Mouse (Mus musculus) forebrain, embryonic 11.5 days (tissue): ENCODE measurements at regions not wholly inside any gene's neighbourhood (a gene's known extent, or its start where the extent isn't known, plus 50 kb on each side); places are given as distances from the start of the nearest gene placed in this dataset.

Source experiments
- ATAC-seq: fragments of 200-750 bp; cut with Nextera tagmentation; replicated peaks from 2 replicates; pipeline ENCODE4 v1.8.0; 2017; ENCODE audit warnings: moderate TSS enrichment; ENCODE audit not compliant: low FRiP score
- DNase-seq: peaks from one replicate; pipeline ENCODE4 v3.0.0-alpha.2; 2017; ENCODE audit warnings: low spot score
- H3K27ac ChIP-seq: fragments of 300-500 bp; sonication (generic); 2 replicates; pipeline ENCODE4 v1.5.1; 2014; ENCODE audit warnings: low read depth, low read length
- H3K27me3 ChIP-seq: fragments of 300-500 bp; sonication (generic); 2 replicates; pipeline ENCODE4 v1.6.1; 2014; ENCODE audit warnings: mild to moderate bottlenecking, low read length, mixed read lengths; ENCODE audit not compliant: control insufficient read depth, insufficient read depth
- H3K36me3 ChIP-seq: fragments of 300-500 bp; sonication (generic); 2 replicates; pipeline ENCODE4 v1.6.1; 2014; ENCODE audit warnings: mild to moderate bottlenecking, low read length, moderate library complexity, mixed read lengths; ENCODE audit not compliant: control insufficient read depth, insufficient read depth
- H3K4me1 ChIP-seq: fragments of 300-500 bp; sonication (generic); replicated peaks from 2 replicates; pipeline ENCODE4 v1.6.1; 2014; ENCODE audit warnings: low read length, mixed read lengths; ENCODE audit not compliant: control insufficient read depth, insufficient read depth
- H3K4me2 ChIP-seq: fragments of 300-500 bp; sonication (generic); 2 replicates; pipeline ENCODE4 v1.6.1; 2014; ENCODE audit warnings: low read depth, mild to moderate bottlenecking, low read length, moderate library complexity, mixed read lengths; ENCODE audit not compliant: severe bottlenecking
- H3K4me3 ChIP-seq: fragments of 300-500 bp; sonication (generic); 2 replicates; pipeline ENCODE4 v1.5.1; 2014; ENCODE audit warnings: low read depth, low read length
- H3K9ac ChIP-seq: fragments of 300-500 bp; sonication (generic); 2 replicates; pipeline ENCODE4 v1.6.1; 2014; ENCODE audit warnings: low read length
- H3K9me3 ChIP-seq: fragments of 300-500 bp; sonication (generic); 2 replicates; pipeline ENCODE4 v1.6.1; 2016; ENCODE audit warnings: low read length, mixed read lengths; ENCODE audit not compliant: control insufficient read depth
- WGBS: fragments of 180-500 bp; shearing (Covaris S2); extraction: QIAGEN DNeasy Blood & Tissue Kit; methylation state at CpG from one replicate; pipeline ENCODE4 v1.1.7; 2014; 5-methylcytosine and 5-hydroxymethylcytosine counted together

DNA sequence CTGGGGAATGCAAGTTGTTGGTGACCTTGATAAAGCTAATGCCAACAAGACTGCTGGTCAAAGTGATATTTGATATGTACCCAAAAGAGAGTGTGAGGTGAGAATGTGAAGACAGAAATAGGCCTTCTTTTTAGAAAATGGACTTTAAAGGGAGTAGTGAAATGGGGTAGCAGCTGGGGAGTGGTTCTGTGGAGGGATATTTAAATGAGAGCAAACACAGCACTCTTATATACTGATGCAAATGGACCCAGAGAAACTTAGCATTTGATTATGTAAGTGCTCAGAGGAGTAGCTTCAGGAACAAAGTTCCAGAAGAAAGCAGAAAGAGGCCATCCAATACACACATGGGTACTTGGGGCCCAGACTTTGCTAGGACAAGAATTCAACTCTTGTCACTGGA is 189.7 kb upstream of the Nsun2 start:
- no peak overlapping the region for H3K9ac ChIP-seq
- ATAC-seq (no peak), DNase-seq (no peak)
- H3K27ac ChIP-seq, result no peak overlapping the region
- no peak overlapping the region for H3K4me3 ChIP-seq
- no peaks in the 10 kb centered on the region for H3K4me1 ChIP-seq
- no peaks in the 10 kb centered on the region for H3K36me3 ChIP-seq
- no peaks in the 10 kb centered on the region for H3K9me3 ChIP-seq
- no peaks in the 10 kb centered on the region for H3K27me3 ChIP-seq
- no peak overlapping the region for H3K4me2 ChIP-seq

DNA sequence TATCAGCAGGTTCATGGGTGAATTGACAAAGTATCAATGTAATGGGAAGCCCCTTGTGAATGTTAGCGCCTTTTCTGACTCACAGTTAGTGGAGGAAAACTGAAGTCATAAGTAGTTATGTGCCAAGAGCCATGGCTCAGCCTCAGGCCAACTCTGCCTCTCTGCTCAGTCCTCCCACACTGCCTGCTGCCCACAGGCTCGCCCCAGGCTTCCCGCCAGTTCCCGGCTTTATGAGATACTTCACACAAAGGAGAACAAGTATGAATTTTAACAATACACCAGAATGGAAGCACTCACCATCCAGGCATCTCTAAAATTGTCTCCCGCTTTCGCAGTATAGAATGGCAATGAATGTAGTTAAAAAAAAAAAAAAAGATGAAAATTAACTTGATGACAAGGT is 176.1 kb upstream of the Nsun2 start:
- ATAC-seq, result no peak
- H3K27ac ChIP-seq, result no peak overlapping the region
- H3K36me3 ChIP-seq, result no peaks in the 10 kb centered on the region
- DNase-seq, result no peak
- H3K9ac ChIP-seq, result no peak overlapping the region
- H3K4me1 ChIP-seq, result no peaks in the 10 kb centered on the region
- no peak overlapping the region for H3K4me2 ChIP-seq
- H3K27me3 ChIP-seq, result no peaks in the 10 kb centered on the region
- WGBS, result 95% methylated on average over 6 of the region's 6 CpGs
- H3K4me3 ChIP-seq, result no peak overlapping the region
- no peaks in the 10 kb centered on the region for H3K9me3 ChIP-seq

DNA sequence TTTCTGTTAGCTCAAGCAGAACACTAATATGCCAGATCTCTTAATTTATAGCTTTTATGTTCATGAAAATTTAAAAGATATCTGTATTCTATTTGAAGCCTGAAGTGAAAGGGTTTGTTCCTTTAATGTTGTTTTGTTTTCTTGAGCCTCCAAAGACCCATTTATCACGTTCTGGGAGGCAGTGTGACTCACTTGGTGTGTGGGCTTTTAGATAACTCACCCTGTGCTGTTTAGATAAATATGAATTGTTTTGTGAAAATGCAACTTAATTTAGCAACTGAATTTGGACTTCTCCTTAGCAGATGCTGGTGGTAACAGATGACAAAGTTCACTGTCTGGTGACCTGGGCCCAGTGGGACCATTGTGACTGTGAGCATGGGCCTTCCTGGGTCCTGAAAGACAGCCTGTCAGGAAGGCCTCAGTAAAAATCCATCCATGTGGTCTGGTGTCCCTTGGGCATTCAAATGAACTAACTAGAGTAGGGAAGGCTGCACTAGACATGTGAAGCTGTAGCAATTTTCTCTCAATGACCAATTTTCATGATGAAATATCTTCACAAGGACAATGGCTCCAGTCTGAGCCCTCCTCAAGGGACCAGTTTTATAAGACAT is 167.6 kb upstream of the Nsun2 start:
- Histone ChIP-seq H3K9me3 (no peaks in the 10 kb centered on the region; the same call in 1 of the 2 replicates), H3K4me2 (no peak overlapping the region), H3K36me3 (no peaks in the 10 kb centered on the region), H3K9ac (no peak overlapping the region), H3K27ac (no peak overlapping the region), H3K4me3 (no peak overlapping the region), H3K4me1 (no peaks in the 10 kb centered on the region), H3K27me3 (no peaks in the 10 kb centered on the region)
- ATAC-seq, result no peak
- no peak for DNase-seq
- 66% methylated on average over 1 of the region's 1 CpGs for WGBS

DNA sequence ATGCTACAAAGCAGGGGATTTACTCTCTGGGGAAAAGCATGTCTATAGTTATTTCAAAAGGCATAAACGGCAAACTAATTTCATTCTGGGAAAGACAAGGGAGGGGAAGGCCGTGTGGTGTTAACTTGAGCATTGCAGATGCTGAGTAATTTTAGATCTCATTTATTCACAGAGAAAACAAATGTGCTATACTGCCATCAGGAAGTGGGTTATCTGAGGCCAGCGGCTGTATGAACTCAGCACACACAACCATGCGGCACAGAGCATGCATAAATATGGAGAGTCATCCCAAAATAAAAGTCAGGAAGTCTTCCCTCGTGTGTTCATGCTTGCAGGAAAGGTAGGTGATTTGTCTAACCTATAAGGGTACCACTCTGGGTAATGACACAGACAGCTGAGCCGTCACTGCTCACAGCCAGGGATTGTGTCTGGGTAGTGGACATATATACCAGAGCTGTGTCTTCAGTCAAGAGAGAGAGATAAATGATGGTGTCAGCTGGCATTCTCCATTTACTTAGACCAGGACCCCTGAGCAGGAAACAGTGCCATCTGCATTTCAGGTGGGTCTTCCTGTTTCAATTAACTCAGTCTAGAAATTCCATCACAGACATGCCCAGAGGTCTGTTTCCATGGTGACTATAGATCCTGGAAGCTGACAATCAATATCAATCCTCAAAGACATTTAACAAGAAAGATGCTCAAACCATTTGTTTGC is 160.3 kb upstream of the Nsun2 start:
- no peak overlapping the region for H3K4me3 ChIP-seq
- no peak overlapping the region for H3K9ac ChIP-seq
- 86% methylated on average over 6 of the region's 6 CpGs for WGBS
- H3K36me3 ChIP-seq, result no peaks in the 10 kb centered on the region
- H3K27me3 ChIP-seq, result no peaks in the 10 kb centered on the region
- no peaks in the 10 kb centered on the region for H3K4me1 ChIP-seq
- H3K27ac ChIP-seq, result no peak overlapping the region
- H3K4me2 ChIP-seq, result no peak overlapping the region
- H3K9me3 ChIP-seq, result no peaks in the 10 kb centered on the region; the same call in 1 of the 2 replicates
- ATAC-seq (no peak), DNase-seq (no peak)

DNA sequence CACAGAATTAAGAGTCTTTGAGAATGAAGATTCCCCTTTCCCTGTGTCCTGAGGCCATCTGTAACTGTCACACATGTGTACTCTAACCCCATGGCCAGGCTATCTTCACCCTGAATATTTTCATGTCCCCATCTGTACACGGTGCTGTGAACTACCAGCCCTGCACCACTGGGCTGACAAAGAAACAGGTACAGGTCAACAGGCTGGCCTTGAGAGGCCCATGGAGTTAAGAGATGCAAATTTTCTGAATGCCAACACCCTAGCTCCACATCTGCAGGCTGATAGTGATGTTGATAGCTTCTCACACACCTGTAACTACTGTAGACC is 159.8 kb upstream of the Nsun2 start:
- 90% methylated on average over 1 of the region's 1 CpGs for WGBS
- DNase-seq, result no peak
- no peak overlapping the region for H3K4me3 ChIP-seq

DNA sequence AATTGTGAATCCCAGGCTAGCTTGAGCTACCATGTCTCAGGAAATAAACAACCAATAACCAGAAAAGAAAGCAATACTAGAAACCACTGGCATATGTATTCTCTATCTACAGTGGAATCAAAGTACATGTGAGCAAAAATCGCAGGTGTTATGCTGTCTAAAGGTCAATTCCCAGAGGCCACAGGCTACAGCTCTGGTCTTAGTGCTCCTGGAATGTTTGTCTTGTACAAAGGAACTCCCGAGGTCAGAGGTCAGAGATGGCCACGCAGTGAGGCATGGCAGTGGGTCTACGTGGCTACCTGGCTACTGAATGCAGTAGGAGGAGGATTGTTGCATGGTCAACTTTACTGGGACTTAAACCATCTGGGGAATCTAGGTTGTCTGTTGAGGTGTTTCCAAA is 153.1 kb upstream of the Nsun2 start:
- Histone ChIP-seq H3K4me2 (no peak overlapping the region), H3K4me3 (no peak overlapping the region), H3K27ac (no peak overlapping the region), H3K9ac (no peak overlapping the region), H3K27me3 (no peaks in the 10 kb centered on the region), H3K36me3 (no peaks in the 10 kb centered on the region), H3K4me1 (no peaks in the 10 kb centered on the region), H3K9me3 (no peaks in the 10 kb centered on the region)
- ATAC-seq, result no peak
- WGBS, result 79% methylated on average over 4 of the region's 4 CpGs
- DNase-seq, result no peak

More for the DNA sequence above, 159.8 kb upstream of the Nsun2 start:
- Histone ChIP-seq H3K9ac (no peak overlapping the region), H3K9me3 (no peaks in the 10 kb centered on the region), H3K4me2 (no peak overlapping the region), H3K36me3 (no peaks in the 10 kb centered on the region), H3K27me3 (no peaks in the 10 kb centered on the region), H3K27ac (no peak overlapping the region), H3K4me1 (no peaks in the 10 kb centered on the region)
- ATAC-seq, result no peak

DNA sequence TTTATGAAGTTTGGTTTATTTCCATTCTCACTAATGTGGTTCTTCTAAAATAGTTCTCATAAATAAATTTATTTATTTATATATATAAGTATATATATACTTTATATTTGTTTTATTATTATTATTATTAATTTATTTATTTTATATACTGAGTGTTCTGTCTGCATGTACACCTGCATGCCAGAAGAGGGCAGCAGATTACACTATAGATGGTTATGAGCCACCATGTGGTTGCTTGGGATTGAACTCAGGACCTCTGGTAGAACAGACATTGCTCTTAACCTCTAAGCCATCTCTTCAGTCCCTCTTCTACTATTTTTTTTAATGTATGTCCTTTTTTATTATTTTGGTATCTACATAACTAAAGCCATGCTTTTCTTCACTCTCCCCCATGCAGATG is 148.8 kb upstream of the Nsun2 start:
- no peak for DNase-seq
- no peaks in the 10 kb centered on the region for H3K27me3 ChIP-seq
- no peak overlapping the region for H3K4me3 ChIP-seq
- H3K9ac ChIP-seq, result no peak overlapping the region
- no peaks in the 10 kb centered on the region for H3K36me3 ChIP-seq
- H3K27ac ChIP-seq, result no peak overlapping the region
- H3K4me2 ChIP-seq, result no peak overlapping the region
- no peak for ATAC-seq
- H3K4me1 ChIP-seq, result no peaks in the 10 kb centered on the region
- no peaks in the 10 kb centered on the region for H3K9me3 ChIP-seq

DNA sequence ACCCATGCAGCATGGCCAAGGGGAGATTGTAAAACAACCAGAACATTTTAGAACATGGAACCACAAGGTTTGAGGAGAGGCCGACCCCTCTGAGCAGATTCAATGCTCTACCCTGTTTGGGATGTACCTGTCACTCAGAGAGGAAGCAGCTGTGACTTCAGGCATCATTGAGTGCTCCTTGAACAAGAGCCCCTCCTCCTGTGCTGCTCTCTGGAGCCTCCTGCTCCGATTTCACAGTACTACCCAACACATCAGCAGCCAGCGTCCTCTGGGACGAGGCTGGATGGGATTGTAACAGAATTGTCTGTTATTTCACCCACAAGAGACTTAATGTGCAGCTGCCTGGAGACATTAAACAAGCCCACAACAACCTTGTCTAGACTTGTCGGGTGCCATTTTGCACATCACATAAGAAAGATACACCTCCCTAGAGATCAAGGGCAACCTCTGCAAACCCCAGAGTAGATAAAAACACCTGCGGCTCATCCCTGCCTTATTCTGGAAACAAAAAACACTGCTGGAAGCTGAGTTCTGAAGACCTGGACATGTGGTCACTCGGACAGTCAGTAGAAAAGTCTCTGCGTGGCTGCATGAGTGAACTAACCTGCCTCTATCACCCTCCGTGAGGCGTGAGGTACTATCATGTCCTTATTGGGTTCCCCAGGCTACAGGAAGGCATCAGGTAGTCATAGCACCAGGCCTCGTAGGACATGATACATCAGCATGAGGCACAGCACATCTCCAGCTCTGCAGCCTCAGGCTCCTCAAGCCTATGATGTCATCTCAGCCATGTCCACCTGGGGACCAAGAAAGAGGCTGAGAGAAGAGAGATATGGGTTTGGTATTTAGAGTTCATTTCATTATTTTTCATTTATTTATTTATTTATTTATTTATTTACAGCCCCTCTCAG is 140.4 kb upstream of the Nsun2 start:
- Histone ChIP-seq H3K36me3 (no peaks in the 10 kb centered on the region), H3K4me3 (no peak overlapping the region), H3K9me3 (no peaks in the 10 kb centered on the region), H3K27ac (no peak overlapping the region), H3K9ac (no peak overlapping the region), H3K27me3 (no peaks in the 10 kb centered on the region), H3K4me1 (no peaks in the 10 kb centered on the region), H3K4me2 (no peak overlapping the region)
- DNase-seq (no peak), ATAC-seq (no peak)
- WGBS, result 87% methylated on average over 11 of the region's 11 CpGs
